Mouse (Mus musculus) embryonic fibroblast, embryonic 13.5 days (primary cell): ENCODE data around the gene Rsph4a. TPM values are rescaled to one million over a fixed set of nuclear protein-coding genes. Genes with fewer than 3 reads are reported as not detected.
A peak's percentile ranks its signal among the peaks of the same experiment; 100 is the strongest.

ENCODE experiments used
- H3K27ac ChIP-seq: 2 replicates; pipeline ENCODE4 v1.5.1; 2012; ENCODE audit warnings: low read length, control low read depth, inconsistent platforms; ENCODE audit not compliant: insufficient read depth
- H3K4me1 ChIP-seq: 2 replicates; pipeline ENCODE4 v1.6.1; 2011; ENCODE audit warnings: low read length; ENCODE audit not compliant: control insufficient read depth, insufficient read depth
- H3K4me3 ChIP-seq: 2 replicates; pipeline ENCODE4 v1.5.1; 2011; ENCODE audit warnings: mild to moderate bottlenecking, control low read depth, low read length; ENCODE audit not compliant: insufficient read depth
- CTCF ChIP-seq: IDR thresholded peaks from 2 replicates; pipeline ENCODE4 v1.5.1; 2011; ENCODE audit warnings: mild to moderate bottlenecking, control low read depth, low read length, moderate library complexity, borderline replicate concordance; ENCODE audit not compliant: insufficient read depth
- POLR2A ChIP-seq: IDR thresholded peaks from 2 replicates; pipeline ENCODE4 v1.6.1; 2011; ENCODE audit warnings: low read depth, mild to moderate bottlenecking, control low read depth, low read length, moderate library complexity
- polyA plus RNA-seq: library from polyadenylated mRNA; stranded (reverse); fragments of >200 nt; gene quantifications from 2 replicates; pipeline ENCODE4 v1.2.4, GENCODE M21; 2011; ENCODE audit warnings: low read depth; ENCODE audit not compliant: missing spikeins, insufficient read length

Rsph4a gene
- polyA plus RNA-seq, 1 experiment, result not detected

DNA sequence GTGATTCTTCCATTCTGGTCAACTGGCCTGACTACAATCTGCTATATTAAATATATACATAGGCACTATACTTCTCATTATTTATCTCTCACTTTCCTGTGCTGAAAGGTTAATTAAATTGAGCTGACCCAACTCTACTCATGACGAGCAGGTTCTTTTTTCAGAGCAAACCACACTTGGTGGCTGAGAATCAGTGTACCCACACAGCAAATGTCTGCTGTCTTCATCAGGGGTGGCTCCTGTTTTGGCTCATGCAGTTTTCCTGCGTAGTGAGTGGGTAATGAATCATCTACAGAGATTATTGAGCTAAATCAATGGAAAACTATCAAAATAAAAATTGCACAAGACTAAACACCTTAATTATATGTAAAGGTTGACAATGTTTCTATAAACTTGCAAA lies 41.4 kb downstream of the Rsph4a start:
- H3K4me3 ChIP-seq, result no peak overlapping the region
- TF ChIP-seq POLR2A, result no peak
- TF ChIP-seq CTCF, result no peak
- no peak overlapping the region for H3K27ac ChIP-seq
- H3K4me1 ChIP-seq, result no peaks in the 10 kb centered on the region

DNA sequence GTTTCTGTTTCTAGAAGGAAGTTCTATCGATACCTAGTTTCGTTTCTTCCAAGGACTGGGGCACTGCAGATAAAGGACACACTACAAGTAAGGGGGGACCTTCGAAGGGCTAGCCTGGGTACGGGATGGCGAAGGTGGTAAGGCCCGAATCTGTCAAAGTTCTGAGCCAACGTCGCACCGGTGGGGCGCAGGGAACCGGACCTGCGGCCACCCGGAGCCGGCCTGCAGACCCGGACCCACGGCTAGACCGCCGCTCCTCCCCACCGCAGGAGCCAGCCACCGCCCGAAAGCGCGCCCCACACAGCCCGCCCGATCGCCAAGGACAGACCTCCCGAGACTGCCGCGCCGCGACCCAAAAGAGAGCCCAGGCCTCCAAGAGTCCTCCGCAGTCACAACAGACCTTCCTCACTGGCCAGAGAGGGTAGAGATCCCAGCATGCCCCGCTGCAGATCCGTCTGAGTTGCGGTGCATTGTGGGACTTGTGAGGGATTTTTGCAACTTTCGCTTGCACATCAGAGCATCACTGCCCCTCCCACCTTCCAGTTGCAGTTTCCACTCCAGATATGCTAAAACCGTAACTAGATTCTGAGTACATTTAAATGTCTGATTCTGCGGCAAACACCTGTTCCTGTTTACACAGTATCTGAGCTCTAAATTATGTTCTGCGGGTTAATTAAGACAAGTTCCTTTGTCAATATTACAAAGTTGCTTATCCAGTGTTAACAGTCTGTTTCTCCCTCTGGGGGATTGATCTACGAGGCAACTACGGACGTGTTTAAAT lies 46.1 kb downstream of the Rsph4a start, which contains the start of gene Zup1:
Gene Zup1 (minus strand): TSS at position 467 of the 781 bp plus-strand sequence.
- H3K4me1 ChIP-seq, result no peaks in the 10 kb centered on the region
- peak within 1 kb of the TSS; percentile 47; the same call in 1 of the 2 replicates for H3K27ac ChIP-seq
- TF ChIP-seq CTCF, result no peak
- TF ChIP-seq POLR2A, result peak; percentile 94
- H3K4me3 ChIP-seq, result peak within 1 kb of the TSS; percentile 90

DNA sequence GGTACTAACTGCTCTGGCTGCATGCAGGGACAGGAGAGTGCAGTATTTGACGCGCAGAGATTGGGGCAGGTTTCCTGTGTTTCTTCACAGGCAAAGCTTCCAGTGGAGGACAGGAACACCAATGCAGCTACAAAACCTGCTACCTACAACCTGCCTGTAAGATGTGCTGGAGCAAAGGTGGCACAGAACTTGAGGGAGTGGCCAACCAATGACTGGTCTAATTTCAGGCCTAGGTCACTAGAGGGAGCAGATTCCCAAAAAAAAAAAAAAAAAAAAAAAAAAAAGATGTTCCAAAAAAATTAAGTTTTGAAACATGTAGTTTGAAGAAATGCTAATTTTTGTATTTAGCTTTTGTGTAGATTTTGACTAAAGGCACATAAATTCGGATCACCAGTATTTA lies 47.6 kb downstream of the Rsph4a start:
- Histone ChIP-seq H3K27ac (no peak overlapping the region), H3K4me3 (no peak overlapping the region), H3K4me1 (no peaks in the 10 kb centered on the region)
- TF ChIP-seq CTCF (no peak), POLR2A (no peak)

Other genes with a start within 250 kb of the Rsph4a start
- gene Sult3a2, start 118.4 kb upstream of the Rsph4a start, polyA plus RNA-seq, result not detected in 2 replicates
- not detected in 2 replicates for gene Sult3a1, start 47.4 kb upstream of the Rsph4a start, polyA plus RNA-seq
- gene Zup1, start 46.2 kb downstream of the Rsph4a start, polyA plus RNA-seq, result 17.6 and 19.6 TPM in 2 replicates
- gene Rwdd1, start 114.5 kb downstream of the Rsph4a start, polyA plus RNA-seq, result 72.0 and 98.0 TPM in 2 replicates
- gene Trappc3l, start 132.5 kb downstream of the Rsph4a start, polyA plus RNA-seq, result not detected in 2 replicates
- gene Calhm4, start 139.2 kb downstream of the Rsph4a start, polyA plus RNA-seq, result 0.14 TPM in 1 of 2 replicates, not detected in the other
- 2.0 and 2.7 TPM in 2 replicates for gene Calhm5, start 191.4 kb downstream of the Rsph4a start, polyA plus RNA-seq
- gene Calhm6, start 222.9 kb downstream of the Rsph4a start, polyA plus RNA-seq, result not detected in 2 replicates